In genomic region chr11:103649983-103650493, GRCm38 (mm10) we compare ENCODE assay signal across 9 mouse cellular contexts. TPM values are rescaled to one million over a fixed set of nuclear protein-coding genes. Genes with fewer than 3 reads are reported as not detected.
A peak's percentile ranks its signal among the peaks of the same experiment; 100 is the strongest.
DNase-seq lines count a peak whose midpoint lies in the region; ATAC-seq and TF ChIP-seq lines count a peak whose summit lies in the region.
"Had no signal": no experiment of that assay in that cellular context is flagged by ENCODE, and none has a peak within 500 bp of the region (broad histone marks: within the 10 kb centered on the region; RNA-seq: fewer than 3 reads in every experiment).

No protein-coding gene starts in this region.

- intact Hi-C loops in heart, postnatal 14 days (cut with DNase I): no loop called here

- no peak for DNase-seq in heart, postnatal 14 days
- DNase-seq in ES-E14 (ENCODE audit: low read depth, low spot score): no peak
- DNase-seq in T-cell, adult 2 months (ENCODE audit: low spot score): no peak
- no peak for DNase-seq in kidney, adult 2 months
- DNase-seq in c-Kit-positive CD71-positive TER-119-positive erythroid progenitor cells, embryonic 14.5 days (ENCODE audit: low spot score): no peak

- no peak overlapping the region for H3K9ac ChIP-seq in heart, embryonic 14.5 days (ENCODE audit: low read length)
- peak overlapping the region; percentile 16; the same call in 1 of the 2 replicates for H3K9ac ChIP-seq in ES-E14 (ENCODE audit: insufficient read depth, low read depth, low read length, poor library complexity, severe bottlenecking)
- no peak overlapping the region for H3K9ac ChIP-seq in forebrain, embryonic 13.5 days
- no peak overlapping the region for H3K9ac ChIP-seq in liver, embryonic 16.5 days (ENCODE audit: low read depth, low read length)

- H3K27me3 ChIP-seq in heart, embryonic 14.5 days (ENCODE audit: control insufficient read depth, insufficient read depth, low read length): peaks cover 82% of the 10 kb centered on the region
- peaks cover 96% of the 10 kb centered on the region for H3K27me3 ChIP-seq in forebrain, embryonic 13.5 days
- peaks cover 47% of the 10 kb centered on the region for H3K27me3 ChIP-seq in liver, embryonic 16.5 days (ENCODE audit: control insufficient read depth, insufficient read depth, low read depth, low read length)
- no peaks in the 10 kb centered on the region for H3K27me3 ChIP-seq in kidney, adult 2 months (replicated peaks; ENCODE audit: control insufficient read depth, insufficient read depth, low read length)

- H3K27ac ChIP-seq in heart, embryonic 14.5 days (replicated peaks in 1 of 2; ENCODE audit: control insufficient read depth in 1 of 2, insufficient read depth in 1 of 2, low read depth in 2 of 2, low read length in 2 of 2): no peak overlapping the region
- H3K27ac ChIP-seq in ES-E14 (ENCODE audit: insufficient read depth, low read depth, low read length, poor library complexity, severe bottlenecking): no peak overlapping the region
- H3K27ac ChIP-seq in forebrain, embryonic 13.5 days: no peak overlapping the region
- H3K27ac ChIP-seq in liver, embryonic 16.5 days (ENCODE audit: low read length): no peak overlapping the region
- no peak overlapping the region for H3K27ac ChIP-seq in kidney, adult 2 months (ENCODE audit: insufficient read depth, low read depth, low read length)

- no peak for TF ChIP-seq CTCF in kidney, adult 2 months (conservative IDR thresholded peaks at IDR 0.05; ENCODE audit: insufficient read depth, insufficient read length, low read depth, low read length)

- H3K4me2 ChIP-seq in heart, embryonic 14.5 days (ENCODE audit: low read length): peak overlapping the region; percentile 55
- H3K4me2 ChIP-seq in forebrain, embryonic 13.5 days: peak overlapping the region; percentile 62
- 0 out of 2 replicates have a peak overlapping the region, but pooled peaks have one; percentile 25 for H3K4me2 ChIP-seq in liver, embryonic 16.5 days (ENCODE audit: low read depth, low read length)

- in situ Hi-C loops in ES-E14 (cut with MboI; ENCODE audit: low sequenced_read_pairs in 2 of 2, unreplicated experiment in 2 of 2): no loop called here

- H3K4me3 ChIP-seq in heart, embryonic 14.5 days (ENCODE audit: control insufficient read depth in 1 of 2, insufficient read depth in 1 of 2, low read depth in 1 of 2, low read length in 2 of 2): peak overlapping the region; percentile 22 to 26
- peak overlapping the region; percentile 55 to 64 for H3K4me3 ChIP-seq in ES-E14 (ENCODE audit: insufficient read depth in 1 of 2, low read depth in 1 of 2, low read length in 2 of 2, poor library complexity in 1 of 2, severe bottlenecking in 1 of 2)
- peak overlapping the region; percentile 38 for H3K4me3 ChIP-seq in forebrain, embryonic 13.5 days
- H3K4me3 ChIP-seq in liver, embryonic 16.5 days (ENCODE audit: low read depth, low read length): peak overlapping the region; percentile 15
- no peak overlapping the region for H3K4me3 ChIP-seq in kidney, adult 2 months (ENCODE audit: insufficient read depth, low read depth, low read length)

- TF ChIP-seq POLR2A in kidney, adult 2 months (IDR thresholded peaks at IDR 0.05; ENCODE audit: low read depth, low read length): no peak

- H3K36me3 ChIP-seq in heart, embryonic 14.5 days (ENCODE audit: control insufficient read depth, insufficient read depth, low read length): no peaks in the 10 kb centered on the region
- H3K36me3 ChIP-seq in ES-E14 (ENCODE audit: control insufficient read depth, insufficient read depth, low read length, poor library complexity, severe bottlenecking): no peaks in the 10 kb centered on the region
- H3K36me3 ChIP-seq in forebrain, embryonic 13.5 days (ENCODE audit: poor library complexity, severe bottlenecking): no peaks in the 10 kb centered on the region
- H3K36me3 ChIP-seq in liver, embryonic 16.5 days (ENCODE audit: control insufficient read depth, insufficient read depth): no peaks in the 10 kb centered on the region
- H3K36me3 ChIP-seq in kidney, adult 2 months (ENCODE audit: control insufficient read depth, insufficient read depth, low read length): no peaks in the 10 kb centered on the region

- ATAC-seq in heart, embryonic 14.5 days (ENCODE audit: insufficient number of reproducible peaks, insufficient read depth, low FRiP score, low read depth): no peak
- ATAC-seq in forebrain, embryonic 13.5 days: no peak
- no peak for ATAC-seq in liver, embryonic 16.5 days (ENCODE audit: low read depth)

- H3K4me1 ChIP-seq in heart, embryonic 14.5 days (ENCODE audit: control insufficient read depth in 2 of 2, insufficient read depth in 2 of 2, low read length in 2 of 2): peaks cover 5 to 9% of the 10 kb centered on the region in 2 experiments; a peak in 3 of 4 replicates
- H3K4me1 ChIP-seq in ES-E14 (ENCODE audit: control insufficient read depth in 2 of 2, insufficient read depth in 2 of 2, low read length in 2 of 2, poor library complexity in 1 of 2): peaks cover 3 to 6% of the 10 kb centered on the region in 2 experiments; a peak in 2 of 4 replicates
- H3K4me1 ChIP-seq in forebrain, embryonic 13.5 days: peaks cover 14% of the 10 kb centered on the region
- H3K4me1 ChIP-seq in liver, embryonic 16.5 days (ENCODE audit: control insufficient read depth, low read depth, low read length): no peaks in the 10 kb centered on the region
- no peaks in the 10 kb centered on the region for H3K4me1 ChIP-seq in kidney, adult 2 months (ENCODE audit: control insufficient read depth, insufficient read depth, low read length)

- WGBS in heart, embryonic 14.5 days: 2% methylated on average over 37 of the region's 37 CpGs
- WGBS in forebrain, embryonic 13.5 days: 1% methylated on average over 37 of the region's 37 CpGs
- 3% methylated on average over 37 of the region's 37 CpGs for WGBS in liver, embryonic 16.5 days (ENCODE audit: insufficient replicate concordance)
- 3% methylated on average over 37 of the region's 37 CpGs for WGBS in kidney, adult 2 months

- H3K9me3 ChIP-seq in heart, embryonic 14.5 days (ENCODE audit: control insufficient read depth, low read length): no peaks in the 10 kb centered on the region
- H3K9me3 ChIP-seq in ES-E14 (ENCODE audit: control insufficient read depth, insufficient read depth, low read depth, low read length): no peaks in the 10 kb centered on the region
- H3K9me3 ChIP-seq in forebrain, embryonic 13.5 days (replicated peaks): no peaks in the 10 kb centered on the region
- H3K9me3 ChIP-seq in liver, embryonic 16.5 days (replicated peaks; ENCODE audit: control insufficient read depth, low read length): no peaks in the 10 kb centered on the region

TF ChIP-seq in ES-E14, 5 proteins besides CTCF, POLR2A, EP300 and RAD21:
- TF ChIP-seq MAFK (IDR thresholded peaks at IDR 0.05; ENCODE audit: insufficient read depth, low read depth, low read length) (no peak), ZC3H11A (IDR thresholded peaks at IDR 0.05; ENCODE audit: borderline replicate concordance, low read depth, low read length) (no peak), ZNF384 (IDR thresholded peaks at IDR 0.05; ENCODE audit: low read depth, low read length) (no peak), HCFC1 (IDR thresholded peaks at IDR 0.05; ENCODE audit: borderline replicate concordance, insufficient read depth, low read length) (no peak), CHD2 (IDR thresholded peaks at IDR 0.05; ENCODE audit: low read depth, low read length) (no peak)

RNA-seq across cellular contexts. Expression of gene Rprml, which starts 0.7 kb away (rescaled TPM):
- polyA plus RNA-seq in heart, embryonic 14.5 days (2014; fragmentation: Nextera tagmentation; extraction: Ambion mirVana): not detected in 2 replicates
- total RNA-seq in heart, postnatal 14 days (2021): not detected
- 0.49 and 0.63 TPM in 2 replicates for total RNA-seq in ES-E14 (2012; rRNA removed)
- polyA plus RNA-seq in forebrain, embryonic 13.5 days (2015; fragmentation: Nextera tagmentation; extraction: Ambion mirVana): 1.6 and 2.7 TPM in 2 replicates
- polyA plus RNA-seq in liver, embryonic 16.5 days (2015; fragmentation: Nextera tagmentation; extraction: Ambion mirVana): not detected in 2 replicates
- polyA plus RNA-seq in kidney, adult 2 months (2012; rRNA removed): 0.12 TPM in 1 of 2 replicates, not detected in the other
- total RNA-seq: CH12.LX had no signal

RNA-seq across cellular contexts. Expression of gene Lyzl6, which starts 11.3 kb away (rescaled TPM):
- polyA plus RNA-seq in heart, embryonic 14.5 days (2014; fragmentation: Nextera tagmentation; extraction: Ambion mirVana): not detected in 2 replicates
- not detected for total RNA-seq in heart, postnatal 14 days (2021)
- not detected in 2 replicates for total RNA-seq in ES-E14 (2012; rRNA removed)
- polyA plus RNA-seq in forebrain, embryonic 13.5 days (2015; fragmentation: Nextera tagmentation; extraction: Ambion mirVana): not detected in 2 replicates
- not detected in 2 replicates for polyA plus RNA-seq in liver, embryonic 16.5 days (2015; fragmentation: Nextera tagmentation; extraction: Ambion mirVana)
- 0.14 TPM in 1 of 2 replicates, not detected in the other for polyA plus RNA-seq in kidney, adult 2 months (2012; rRNA removed)
- total RNA-seq: CH12.LX had no signal

RNA-seq across cellular contexts. Expression of gene Gm884, which starts 29.1 kb away (rescaled TPM):
- polyA plus RNA-seq in heart, embryonic 14.5 days (2014; fragmentation: Nextera tagmentation; extraction: Ambion mirVana): not detected in 2 replicates
- total RNA-seq in heart, postnatal 14 days (2021): not detected
- under 0.01 and 0.04 TPM in 2 replicates for total RNA-seq in ES-E14 (2012; rRNA removed)
- polyA plus RNA-seq in forebrain, embryonic 13.5 days (2015; fragmentation: Nextera tagmentation; extraction: Ambion mirVana): not detected in 2 replicates
- not detected in 2 replicates for polyA plus RNA-seq in liver, embryonic 16.5 days (2015; fragmentation: Nextera tagmentation; extraction: Ambion mirVana)
- not detected in 2 replicates for polyA plus RNA-seq in kidney, adult 2 months (2012; rRNA removed)
- total RNA-seq: CH12.LX had no signal

RNA-seq across cellular contexts. Expression of gene Gosr2, which starts 47.7 kb away (rescaled TPM):
- 60.4 and 63.5 TPM in 2 replicates for polyA plus RNA-seq in heart, embryonic 14.5 days (2014; fragmentation: Nextera tagmentation; extraction: Ambion mirVana)
- total RNA-seq in heart, postnatal 14 days (2021): 10 to 100 TPM; 41.2 to 43.1 TPM
- total RNA-seq in ES-E14 (2012; rRNA removed): 47.6 and 70.2 TPM in 2 replicates
- polyA plus RNA-seq in forebrain, embryonic 13.5 days (2015; fragmentation: Nextera tagmentation; extraction: Ambion mirVana): 90.9 and 99.5 TPM in 2 replicates
- 36.4 and 37.9 TPM in 2 replicates for polyA plus RNA-seq in liver, embryonic 16.5 days (2015; fragmentation: Nextera tagmentation; extraction: Ambion mirVana)
- 94.2 and 101 TPM in 2 replicates for polyA plus RNA-seq in kidney, adult 2 months (2012; rRNA removed)
